Mouse (Mus musculus) MEL (cell line): Measurements from ENCODE around the gene Sars2.

Source experiments
- CHD1 ChIP-seq: IDR thresholded peaks from 2 replicates; pipeline ENCODE4 v1.6.1; 2012; ENCODE audit warnings: low read depth, mild to moderate bottlenecking, inconsistent platforms, low read length, improper control_type of control experiment
- CHD2 ChIP-seq: IDR thresholded peaks from 2 replicates; pipeline ENCODE4 v1.6.1; 2011; ENCODE audit warnings: low read length, improper control_type of control experiment
- CTCF ChIP-seq, 3 experiments: IDR thresholded peaks in 2 of 3; conservative IDR thresholded peaks in 1 of 3; 2 replicates each; pipeline ENCODE4 v1.5.1; 2011 to 2012; ENCODE audit warnings: low read length in 3 of 3, low read depth in 2 of 3, mild to moderate bottlenecking in 2 of 3, improper control_type of control experiment in 1 of 3, inconsistent platforms in 1 of 3, mixed read lengths in 1 of 3, moderate library complexity in 1 of 3; ENCODE audit not compliant: control insufficient read depth in 1 of 3, insufficient read depth in 1 of 3, poor library complexity in 1 of 3, severe bottlenecking in 1 of 3
- EP300 ChIP-seq, 2 experiments: IDR thresholded peaks; 2 replicates each; pipeline ENCODE4 v1.6.1; 2011; ENCODE audit warnings: improper control_type of control experiment in 2 of 2, low read length in 2 of 2, low read depth in 1 of 2, mild to moderate bottlenecking in 1 of 2
- HCFC1 ChIP-seq: IDR thresholded peaks from 2 replicates; pipeline ENCODE4 v1.6.1; 2012; ENCODE audit warnings: low read depth, mild to moderate bottlenecking, inconsistent platforms, low read length, improper control_type of control experiment, moderate library complexity
- MAX ChIP-seq: IDR thresholded peaks from 2 replicates; pipeline ENCODE4 v1.6.1; 2011; ENCODE audit warnings: low read length, improper control_type of control experiment
- MEF2A ChIP-seq: IDR thresholded peaks from 2 replicates; pipeline ENCODE4 v1.6.1; 2014; ENCODE audit warnings: low read depth, mild to moderate bottlenecking, inconsistent platforms, low read length, improper control_type of control experiment; ENCODE audit not compliant: poor library complexity, insufficient replicate concordance, severe bottlenecking; ENCODE audit errors: extremely low read depth
- NELFE ChIP-seq: IDR thresholded peaks from 2 replicates; pipeline ENCODE4 v1.6.1; 2011; ENCODE audit warnings: low read depth, low read length, improper control_type of control experiment
- POLR2A ChIP-seq, 2 experiments: IDR thresholded peaks; 2 replicates each; pipeline ENCODE4 v1.6.1; 2011 to 2012; ENCODE audit warnings: low read length in 2 of 2, mild to moderate bottlenecking in 2 of 2, control low read depth in 1 of 2, improper control_type of control experiment in 1 of 2, low read depth in 1 of 2, moderate library complexity in 1 of 2; ENCODE audit not compliant: control insufficient read depth in 1 of 2, insufficient read depth in 1 of 2, poor library complexity in 1 of 2
- POLR2AphosphoS5 ChIP-seq: IDR thresholded peaks from 2 replicates; pipeline ENCODE4 v1.6.1; 2012; ENCODE audit warnings: low read depth, borderline replicate concordance, mild to moderate bottlenecking, inconsistent platforms, low read length, moderate library complexity, mixed read lengths
- RAD21 ChIP-seq: IDR thresholded peaks from 2 replicates; pipeline ENCODE4 v1.6.1; 2011; ENCODE audit warnings: mild to moderate bottlenecking, low read depth, low read length, improper control_type of control experiment
- USF2 ChIP-seq, 2 experiments: IDR thresholded peaks; 2 replicates each; pipeline ENCODE4 v1.6.1; 2011 to 2012; ENCODE audit warnings: improper control_type of control experiment in 2 of 2, low read length in 2 of 2, borderline replicate concordance in 1 of 2, inconsistent platforms in 1 of 2, low read depth in 1 of 2, mild to moderate bottlenecking in 1 of 2; ENCODE audit not compliant: insufficient read depth in 1 of 2
- ZNF384 ChIP-seq: IDR thresholded peaks from 2 replicates; pipeline ENCODE4 v1.6.1; 2012; ENCODE audit warnings: low read depth, mild to moderate bottlenecking, inconsistent platforms, low read length, improper control_type of control experiment

DNA sequence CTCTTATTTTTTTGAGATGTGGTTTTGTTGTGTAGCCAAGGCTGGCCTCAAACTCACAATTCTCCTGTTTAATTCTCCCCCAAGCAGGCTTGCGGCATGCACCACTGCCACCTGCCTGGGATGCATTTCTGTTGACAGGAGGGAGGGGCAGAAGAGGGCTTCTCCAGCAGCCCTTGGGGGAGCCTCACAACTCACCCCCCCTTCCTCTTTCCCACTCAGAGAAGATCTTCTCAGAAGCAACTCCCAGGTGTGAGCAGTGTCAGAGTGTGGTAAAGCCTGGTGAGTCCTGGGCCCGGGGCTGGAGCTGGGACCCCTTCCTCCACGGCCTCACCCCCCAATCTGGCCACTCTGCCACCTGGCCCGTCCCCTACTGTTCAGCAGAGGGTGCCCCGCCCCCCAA lies 43.4 kb downstream of the Sars2 start:
- TF ChIP-seq MAX (no peak), POLR2AphosphoS5 (no peak), CTCF (IDR thresholded peaks at IDR 0.05 in 2 of 3, conservative IDR thresholded peaks at IDR 0.05 in 1 of 3; ENCODE audit: control insufficient read depth in 1 of 3, insufficient read depth in 1 of 3, low read depth in 2 of 3, low read length in 3 of 3, poor library complexity in 1 of 3, severe bottlenecking in 1 of 3) (no peak), HCFC1 (no peak), POLR2A (IDR thresholded peaks at IDR 0.05; ENCODE audit: control insufficient read depth in 1 of 2, insufficient read depth in 1 of 2, low read depth in 1 of 2, low read length in 2 of 2, poor library complexity in 1 of 2) (no peak), CHD2 (no peak), MEF2A (no peak), CHD1 (no peak), NELFE (no peak), ZNF384 (no peak), EP300 (IDR thresholded peaks at IDR 0.05; ENCODE audit: low read depth in 1 of 2, low read length in 2 of 2) (no peak), USF2 (IDR thresholded peaks at IDR 0.05; ENCODE audit: borderline replicate concordance in 1 of 2, insufficient read depth in 1 of 2, low read depth in 1 of 2, low read length in 2 of 2) (no peak), RAD21 (no peak)
